9 mouse cellular contexts compared by ENCODE assay signal in the genomic region with DNA sequence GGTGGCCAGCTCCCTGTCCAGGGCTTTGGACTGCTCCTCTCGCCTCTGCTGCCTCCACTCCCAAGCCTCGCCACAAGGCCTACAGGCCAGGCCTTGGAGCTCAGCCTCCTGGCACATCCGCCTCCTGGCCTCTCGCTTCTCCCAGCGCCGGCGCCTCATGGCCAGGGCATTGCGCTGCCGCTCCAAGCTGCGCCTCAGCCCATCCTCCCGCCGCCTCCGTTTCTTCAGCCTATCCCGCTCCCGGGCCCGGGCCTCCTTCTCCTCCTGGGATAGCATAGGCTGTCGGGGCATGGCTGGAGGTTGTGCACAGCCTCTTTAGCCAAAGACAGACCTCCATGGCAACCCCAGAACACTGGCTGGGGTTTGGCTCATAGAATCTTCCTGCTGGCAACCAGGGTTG. TPM values are rescaled to one million over a fixed set of nuclear protein-coding genes. Genes with fewer than 3 reads are reported as not detected.
DNase-seq lines count a peak whose midpoint lies in the region; ATAC-seq and TF ChIP-seq lines count a peak whose summit lies in the region.
"Had no signal": no experiment of that assay in that cellular context is flagged by ENCODE, and none has a peak within 500 bp of the region (broad histone marks: within the 10 kb centered on the region; RNA-seq: fewer than 3 reads in every experiment).

No protein-coding gene starts in this region.

- peak in 1 of 2 experiments; percentile 46 for DNase-seq in layer of hippocampus, adult 2 months (ENCODE audit: low spot score in 2 of 2)
- DNase-seq in layer of hippocampus, adult 11-12 months (ENCODE audit: low spot score), result no peak
- no peak for DNase-seq in retina, embryonic 14.5 days (ENCODE audit: low spot score)
- no peak for DNase-seq in kidney, adult 9 months
- DNase-seq: thymus, postnatal 14 days had no signal

- peak; percentile 42 for TF ChIP-seq CTCF in layer of hippocampus, adult 2 months (conservative IDR thresholded peaks at IDR 0.05)

- peaks cover 38% of the 10 kb centered on the region for H3K36me3 ChIP-seq in forebrain, embryonic 15.5 days
- peaks cover 41% of the 10 kb centered on the region for H3K36me3 ChIP-seq in midbrain, embryonic 12.5 days

- no peak overlapping the region for H3K4me3 ChIP-seq in layer of hippocampus, adult 2 months
- no peak overlapping the region for H3K4me3 ChIP-seq in forebrain, embryonic 15.5 days
- no peak overlapping the region for H3K4me3 ChIP-seq in midbrain, embryonic 12.5 days

- no peak overlapping the region for H3K9ac ChIP-seq in forebrain, embryonic 15.5 days (replicated peaks)
- H3K9ac ChIP-seq in midbrain, embryonic 12.5 days (replicated peaks), result peak overlapping the region; percentile 31

- peak overlapping the region; percentile 50 for H3K27ac ChIP-seq in layer of hippocampus, adult 2 months
- H3K27ac ChIP-seq in forebrain, embryonic 15.5 days (replicated peaks), result peak overlapping the region; percentile 98
- H3K27ac ChIP-seq in midbrain, embryonic 12.5 days (replicated peaks), result peak overlapping the region; percentile 99

- peak; percentile 36; the same call in 1 of the 2 replicates for ATAC-seq in cerebellum, adult (ENCODE audit: insufficient number of reproducible peaks, low FRiP score, low TSS enrichment)
- no peak for ATAC-seq in forebrain, embryonic 15.5 days (replicated peaks)
- no peak for ATAC-seq in midbrain, embryonic 12.5 days (ENCODE audit: low FRiP score, low read depth)
- no peak for ATAC-seq in megakaryocyte, adult 5-6 weeks (ENCODE audit: poor library complexity, severe bottlenecking)

- H3K9me3 ChIP-seq in forebrain, embryonic 15.5 days, result no peaks in the 10 kb centered on the region
- H3K9me3 ChIP-seq in midbrain, embryonic 12.5 days, result no peaks in the 10 kb centered on the region

- peaks cover 31% of the 10 kb centered on the region for H3K4me1 ChIP-seq in forebrain, embryonic 15.5 days
- peaks cover 33% of the 10 kb centered on the region for H3K4me1 ChIP-seq in midbrain, embryonic 12.5 days

- H3K27me3 ChIP-seq in forebrain, embryonic 15.5 days, result no peaks in the 10 kb centered on the region
- H3K27me3 ChIP-seq in midbrain, embryonic 12.5 days, result no peaks in the 10 kb centered on the region

- WGBS in forebrain, embryonic 15.5 days, result 91% methylated on average over 17 of the region's 17 CpGs
- 94% methylated on average over 17 of the region's 17 CpGs for WGBS in midbrain, embryonic 12.5 days

- peak overlapping the region; percentile 81 for H3K4me2 ChIP-seq in forebrain, embryonic 15.5 days (replicated peaks)
- H3K4me2 ChIP-seq in midbrain, embryonic 12.5 days (replicated peaks), result peak overlapping the region; percentile 94

RNA-seq across cellular contexts. Expression of a gene that starts 13.7 kb away (rescaled TPM):
- total RNA-seq in layer of hippocampus, adult 2 months (2021), result 10 to 100 TPM; 83.6 TPM
- polyA plus RNA-seq in forebrain, embryonic 15.5 days (2015; fragmentation: Nextera tagmentation; extraction: Ambion mirVana), result 85.6 and 193 TPM in 2 replicates
- 107 and 111 TPM in 2 replicates for polyA plus RNA-seq in midbrain, embryonic 12.5 days (2016; fragmentation: Nextera tagmentation; extraction: Ambion mirVana)
- total RNA-seq in megakaryocyte, adult 5-6 weeks (2015), result 150 and 158 TPM in 2 replicates
- total RNA-seq in megakaryocyte, adult 5-6 weeks (2017), result 111 and 145 TPM in 2 replicates

RNA-seq across cellular contexts. Expression of a gene that starts 21.3 kb away (rescaled TPM):
- total RNA-seq in layer of hippocampus, adult 2 months (2021), result 10 to 100 TPM; 14.5 to 15.4 TPM
- polyA plus RNA-seq in forebrain, embryonic 15.5 days (2015; fragmentation: Nextera tagmentation; extraction: Ambion mirVana), result 19.0 and 22.6 TPM in 2 replicates
- 22.8 and 23.7 TPM in 2 replicates for polyA plus RNA-seq in midbrain, embryonic 12.5 days (2016; fragmentation: Nextera tagmentation; extraction: Ambion mirVana)
- 4.6 and 9.0 TPM in 2 replicates for total RNA-seq in megakaryocyte, adult 5-6 weeks (2015)
- total RNA-seq in megakaryocyte, adult 5-6 weeks (2017), result 7.6 and 14.2 TPM in 2 replicates

RNA-seq across cellular contexts. Expression of a gene that starts 21.4 kb away (rescaled TPM):
- total RNA-seq in layer of hippocampus, adult 2 months (2021), result 10 to 100 TPM; 18.9 to 19.3 TPM
- polyA plus RNA-seq in forebrain, embryonic 15.5 days (2015; fragmentation: Nextera tagmentation; extraction: Ambion mirVana), result 16.4 and 17.6 TPM in 2 replicates
- polyA plus RNA-seq in midbrain, embryonic 12.5 days (2016; fragmentation: Nextera tagmentation; extraction: Ambion mirVana), result 18.1 and 19.6 TPM in 2 replicates
- total RNA-seq in megakaryocyte, adult 5-6 weeks (2015), result 8.7 and 9.6 TPM in 2 replicates
- total RNA-seq in megakaryocyte, adult 5-6 weeks (2017), result 21.2 and 24.4 TPM in 2 replicates
